Mouse (Mus musculus): ENCODE results near the gene Arl5a.

The Arl5a gene

DNA sequence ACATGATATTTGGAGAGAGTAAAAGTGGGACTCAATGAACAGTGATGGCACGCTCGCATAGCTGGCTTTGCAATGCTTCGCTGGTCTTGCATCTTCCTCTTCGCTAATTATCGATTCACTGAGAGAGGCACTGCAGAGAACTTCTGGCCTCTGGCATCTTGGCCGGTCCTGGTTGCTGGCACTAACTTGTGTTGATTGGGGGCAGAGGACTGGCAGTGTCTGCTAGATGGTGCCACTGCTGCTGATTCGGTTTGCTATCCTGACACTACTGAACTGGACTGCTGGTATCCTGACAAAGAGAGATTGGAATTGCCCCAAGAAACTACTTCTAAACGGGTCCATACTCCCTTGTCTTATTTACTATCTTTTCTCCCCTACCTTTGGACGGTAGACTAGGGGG is 63.6 kb downstream of the Arl5a start:
- DNase-seq (ENCODE audit: low spot score in 2 of 2) = no peak

DNA sequence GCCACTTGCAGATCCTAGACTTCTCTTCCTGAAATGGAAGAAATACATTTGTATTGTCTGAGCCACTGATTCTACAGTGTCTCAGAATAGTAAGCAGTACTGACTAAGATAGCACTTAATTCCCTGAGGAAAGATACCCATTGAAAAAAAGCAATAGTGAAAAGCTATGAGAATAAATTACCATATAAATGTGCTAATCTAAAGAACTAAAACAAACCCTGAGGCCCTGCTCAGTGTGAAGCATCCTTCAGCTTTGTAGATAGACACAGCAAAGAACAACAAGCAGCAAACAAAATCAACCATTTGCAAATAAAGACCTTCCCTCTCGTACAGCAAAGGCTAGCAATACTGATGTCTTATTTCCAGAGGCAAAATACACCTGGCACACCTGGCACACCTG is 65.0 kb downstream of the Arl5a start:
- no peak for DNase-seq (ENCODE audit: low spot score in 2 of 2)

DNA sequence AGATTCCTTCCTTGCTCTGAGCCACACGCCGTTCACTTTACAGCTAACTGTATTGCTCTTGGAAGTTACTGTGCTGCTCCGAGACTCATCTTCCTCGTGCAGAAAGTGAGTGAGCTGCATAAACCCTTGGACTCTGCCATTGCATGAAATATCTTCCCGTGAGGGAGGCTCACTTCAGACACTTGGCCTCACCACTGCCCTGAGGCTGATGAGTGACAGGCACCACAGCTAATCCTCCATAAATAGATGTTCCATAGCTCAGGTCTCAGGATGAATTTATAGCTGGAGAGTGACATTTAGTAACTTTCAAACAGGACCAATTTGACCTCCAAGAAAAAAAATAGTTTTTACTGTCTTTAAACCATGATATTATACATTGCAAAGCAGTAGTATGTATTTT is 66.5 kb downstream of the Arl5a start:
- no peak for DNase-seq (ENCODE audit: low spot score in 2 of 2)

DNA sequence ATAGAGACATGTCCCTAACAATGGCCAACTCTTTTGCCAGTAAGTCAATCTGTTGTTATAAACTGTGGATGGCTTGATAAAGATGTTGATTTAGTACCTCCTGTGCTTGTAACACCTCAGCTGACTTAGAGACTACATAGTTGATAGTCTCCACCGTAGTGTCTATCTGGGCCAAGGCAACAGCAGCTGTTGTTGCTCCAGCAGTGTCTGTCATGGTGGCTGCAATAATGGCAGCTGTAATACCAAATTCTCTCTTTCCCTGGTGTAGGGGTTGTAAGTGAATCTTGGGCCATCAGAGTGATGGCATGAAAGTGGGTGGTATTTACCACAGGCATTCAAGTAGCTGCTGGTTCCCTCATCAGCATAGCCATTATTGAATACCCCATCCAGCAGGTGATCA is 73.7 kb downstream of the Arl5a start:
- no peak for DNase-seq (ENCODE audit: low spot score in 2 of 2)

Data from urinary bladder, postnatal 4 days (tissue).